Mouse (Mus musculus) small intestine, adult 2 months (tissue): ENCODE results near the gene Edaradd.

ENCODE experiments used
- CTCF ChIP-seq: fragments of 200-500 bp; IDR thresholded peaks from 2 replicates; pipeline ENCODE4 v1.5.1; 2012; ENCODE audit warnings: low read depth, mild to moderate bottlenecking, control low read depth, inconsistent platforms, low read length, moderate library complexity, mixed read lengths; ENCODE audit not compliant: insufficient replicate concordance, insufficient read length; ENCODE audit errors: extremely low read depth
- POLR2A ChIP-seq: fragments of 200-500 bp; IDR thresholded peaks from 2 replicates; pipeline ENCODE4 v1.6.1; 2012; ENCODE audit warnings: low read depth, mild to moderate bottlenecking, control low read depth, inconsistent platforms, low read length, moderate library complexity

DNA sequence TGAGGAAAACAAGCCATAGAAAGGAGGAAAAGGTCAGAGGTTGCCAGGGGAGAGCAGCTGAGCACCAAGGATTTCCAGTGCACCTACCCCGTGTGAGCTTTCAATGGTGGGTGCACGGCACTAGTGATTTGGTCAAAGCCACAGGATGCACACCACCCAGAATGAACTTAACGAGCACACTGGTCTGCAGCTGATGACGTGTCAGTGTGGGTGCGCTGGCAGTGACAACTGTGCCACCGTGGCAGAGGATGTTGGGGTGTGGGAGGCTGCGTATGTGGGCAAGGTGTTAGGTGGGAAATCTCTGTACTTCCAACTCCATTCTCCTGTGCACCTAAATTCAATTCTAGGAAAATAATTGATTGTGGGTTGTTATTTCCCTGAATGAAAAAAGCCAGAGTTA is 21.1 kb downstream of the Edaradd start:
- TF ChIP-seq CTCF (no peak), POLR2A (no peak)
